Mouse (Mus musculus): ENCODE measurements at regions not wholly inside any gene's neighbourhood (a gene's known extent, or its start where the extent isn't known, plus 50 kb on each side); places are given as distances from the start of the nearest gene placed in this dataset.

- no peak overlapping the region for H3K4me2 ChIP-seq (replicated peaks; ENCODE audit: low read depth, low read length)
- no peak overlapping the region for H3K27ac ChIP-seq (ENCODE audit: low read length)
- no peak overlapping the region for H3K9ac ChIP-seq (replicated peaks; ENCODE audit: low read depth)
- H3K9me3 ChIP-seq (ENCODE audit: low read length) = no peaks in the 10 kb centered on the region
- DNase-seq (ENCODE audit: low spot score) (no peak), ATAC-seq (no peak)
- H3K27me3 ChIP-seq (replicated peaks; ENCODE audit: insufficient read depth, low read length) = no peaks in the 10 kb centered on the region
- H3K4me1 ChIP-seq (ENCODE audit: insufficient read depth, low read depth, low read length) = no peaks in the 10 kb centered on the region
- TF ChIP-seq EP300 (IDR thresholded peaks at IDR 0.05) = no peak
- TF ChIP-seq CTCF (IDR thresholded peaks at IDR 0.05) = no peak
- no peak overlapping the region for H3K4me3 ChIP-seq (ENCODE audit: low read depth, low read length)
- H3K36me3 ChIP-seq (ENCODE audit: insufficient read depth, low read length) = no peaks in the 10 kb centered on the region
- WGBS = 87% methylated on average over 1 of the region's 1 CpGs
Observed at GRCm38 (mm10) chr11:31477763-31478162, 107.9 kb upstream of the Stc2 start.

GRCm38 (mm10) chr11:31477104-31477503 is 107.2 kb upstream of the Stc2 start:
- H3K9me3 ChIP-seq (ENCODE audit: low read length) = no peaks in the 10 kb centered on the region
- 50% methylated on average over 3 of the region's 3 CpGs for WGBS
- H3K4me3 ChIP-seq (ENCODE audit: low read depth, low read length) = no peak overlapping the region
- no peak overlapping the region for H3K9ac ChIP-seq (replicated peaks; ENCODE audit: low read depth)
- TF ChIP-seq CTCF (IDR thresholded peaks at IDR 0.05) (no peak), EP300 (IDR thresholded peaks at IDR 0.05) (no peak)
- DNase-seq (ENCODE audit: low spot score) = no peak
- no peaks in the 10 kb centered on the region for H3K36me3 ChIP-seq (ENCODE audit: insufficient read depth, low read length)
- ATAC-seq = no peak
- H3K4me2 ChIP-seq (replicated peaks; ENCODE audit: low read depth, low read length) = no peak overlapping the region
- no peak overlapping the region for H3K27ac ChIP-seq (ENCODE audit: low read length)
- no peaks in the 10 kb centered on the region for H3K27me3 ChIP-seq (replicated peaks; ENCODE audit: insufficient read depth, low read length)
- no peaks in the 10 kb centered on the region for H3K4me1 ChIP-seq (ENCODE audit: insufficient read depth, low read depth, low read length)

DNA sequence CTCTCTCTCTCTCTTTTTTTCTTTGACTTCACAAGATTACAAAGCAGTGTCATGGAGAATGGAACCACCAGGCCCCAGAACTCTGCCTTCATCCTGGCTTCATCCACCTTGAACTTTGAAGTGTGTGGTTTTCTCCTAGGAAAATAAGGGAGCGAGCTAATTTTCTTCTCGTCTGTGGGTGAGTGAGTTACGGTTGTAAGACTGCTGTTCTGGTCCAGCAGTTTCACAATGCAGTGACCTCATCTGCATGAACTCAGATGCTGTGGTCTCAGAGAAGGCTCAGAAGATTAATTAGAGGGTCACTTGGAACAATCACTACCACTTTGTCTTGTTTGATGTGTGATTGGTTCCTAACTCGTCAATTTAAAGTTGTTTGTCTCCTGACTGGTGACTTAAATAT is 103.1 kb upstream of the Stc2 start:
- no peak overlapping the region for H3K4me2 ChIP-seq (replicated peaks; ENCODE audit: low read depth, low read length)
- no peak overlapping the region for H3K4me3 ChIP-seq (ENCODE audit: low read depth, low read length)
- H3K27ac ChIP-seq (ENCODE audit: low read length) = no peak overlapping the region
- H3K36me3 ChIP-seq (ENCODE audit: insufficient read depth, low read length) = no peaks in the 10 kb centered on the region
- no peak for TF ChIP-seq CTCF (IDR thresholded peaks at IDR 0.05)
- no peak for TF ChIP-seq EP300 (IDR thresholded peaks at IDR 0.05)
- H3K9ac ChIP-seq (replicated peaks; ENCODE audit: low read depth) = no peak overlapping the region
- H3K27me3 ChIP-seq (replicated peaks; ENCODE audit: insufficient read depth, low read length) = no peaks in the 10 kb centered on the region
- WGBS = 54% methylated on average over 4 of the region's 4 CpGs
- H3K4me1 ChIP-seq (ENCODE audit: insufficient read depth, low read depth, low read length) = no peaks in the 10 kb centered on the region
- ATAC-seq (no peak), DNase-seq (ENCODE audit: low spot score) (no peak)
- no peaks in the 10 kb centered on the region for H3K9me3 ChIP-seq (ENCODE audit: low read length)

DNA sequence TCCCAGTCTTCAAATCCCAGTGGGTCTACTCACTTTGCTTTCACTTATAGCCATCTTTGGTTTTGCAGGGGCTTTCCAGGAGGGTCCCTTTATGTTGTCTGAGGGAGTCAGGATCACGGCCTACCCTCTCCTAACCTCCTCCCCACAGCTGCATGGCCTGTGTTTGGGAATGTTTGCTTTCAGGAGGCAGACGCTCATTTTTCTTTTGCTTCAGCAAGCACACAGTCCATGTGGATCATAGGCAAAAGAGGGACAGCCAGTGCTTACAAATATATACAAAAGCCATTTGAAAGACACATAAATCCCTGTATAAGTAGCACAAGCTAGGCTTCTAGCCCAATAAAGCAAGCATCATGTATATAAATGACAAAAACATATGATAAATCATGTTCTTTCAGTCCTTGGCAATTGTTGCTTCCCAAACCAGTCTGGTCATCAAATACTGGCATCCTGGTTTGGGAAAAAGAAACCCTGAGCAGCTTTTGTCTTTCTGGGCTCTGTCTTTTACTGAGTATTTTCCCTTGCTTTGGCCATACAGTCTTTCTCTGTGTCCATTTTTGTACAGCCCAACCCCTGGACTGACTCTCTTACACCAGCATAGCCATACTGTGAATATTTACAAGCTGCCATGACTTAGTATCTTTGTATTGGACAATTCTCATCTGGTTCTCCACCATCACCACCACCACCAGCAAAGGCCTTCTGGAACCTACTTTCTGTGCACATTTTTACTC is 101.0 kb upstream of the Stc2 start:
- H3K4me3 ChIP-seq (ENCODE audit: low read depth, low read length) = no peak overlapping the region
- no peak overlapping the region for H3K9ac ChIP-seq (replicated peaks; ENCODE audit: low read depth)
- no peaks in the 10 kb centered on the region for H3K36me3 ChIP-seq (ENCODE audit: insufficient read depth, low read length)
- DNase-seq (ENCODE audit: low spot score) (no peak), ATAC-seq (no peak)
- WGBS = 25% methylated on average over 2 of the region's 2 CpGs
- H3K4me2 ChIP-seq (replicated peaks; ENCODE audit: low read depth, low read length) = no peak overlapping the region
- no peak overlapping the region for H3K27ac ChIP-seq (ENCODE audit: low read length)
- H3K27me3 ChIP-seq (replicated peaks; ENCODE audit: insufficient read depth, low read length) = no peaks in the 10 kb centered on the region
- no peaks in the 10 kb centered on the region for H3K4me1 ChIP-seq (ENCODE audit: insufficient read depth, low read depth, low read length)
- TF ChIP-seq CTCF (IDR thresholded peaks at IDR 0.05) (no peak), EP300 (IDR thresholded peaks at IDR 0.05) (no peak)
- no peaks in the 10 kb centered on the region for H3K9me3 ChIP-seq (ENCODE audit: low read length)

GRCm38 (mm10) chr11:31464844-31465243 is 95.0 kb upstream of the Stc2 start:
- Histone ChIP-seq H3K4me2 (replicated peaks; ENCODE audit: low read depth, low read length) (no peak overlapping the region), H3K27me3 (replicated peaks; ENCODE audit: insufficient read depth, low read length) (no peaks in the 10 kb centered on the region), H3K4me3 (ENCODE audit: low read depth, low read length) (no peak overlapping the region), H3K9ac (replicated peaks; ENCODE audit: low read depth) (no peak overlapping the region), H3K36me3 (ENCODE audit: insufficient read depth, low read length) (no peaks in the 10 kb centered on the region), H3K9me3 (ENCODE audit: low read length) (no peaks in the 10 kb centered on the region), H3K27ac (ENCODE audit: low read length) (no peak overlapping the region), H3K4me1 (ENCODE audit: insufficient read depth, low read depth, low read length) (no peaks in the 10 kb centered on the region)
- ATAC-seq (peak; percentile 59), DNase-seq (ENCODE audit: low spot score) (peak; percentile 27)
- TF ChIP-seq CTCF (IDR thresholded peaks at IDR 0.05) = no peak
- no peak for TF ChIP-seq EP300 (IDR thresholded peaks at IDR 0.05)
- WGBS = 79% methylated on average over 1 of the region's 1 CpGs

GRCm38 (mm10) chr11:31462440-31462839 is 92.6 kb upstream of the Stc2 start:
- Histone ChIP-seq H3K27ac (ENCODE audit: low read length) (no peak overlapping the region), H3K4me2 (replicated peaks; ENCODE audit: low read depth, low read length) (no peak overlapping the region), H3K9me3 (ENCODE audit: low read length) (no peaks in the 10 kb centered on the region), H3K36me3 (ENCODE audit: insufficient read depth, low read length) (no peaks in the 10 kb centered on the region), H3K27me3 (replicated peaks; ENCODE audit: insufficient read depth, low read length) (no peaks in the 10 kb centered on the region), H3K9ac (replicated peaks; ENCODE audit: low read depth) (no peak overlapping the region), H3K4me3 (ENCODE audit: low read depth, low read length) (no peak overlapping the region), H3K4me1 (ENCODE audit: insufficient read depth, low read depth, low read length) (no peaks in the 10 kb centered on the region)
- ATAC-seq (no peak), DNase-seq (ENCODE audit: low spot score) (no peak)
- no peak for TF ChIP-seq CTCF (IDR thresholded peaks at IDR 0.05)
- no peak for TF ChIP-seq EP300 (IDR thresholded peaks at IDR 0.05)

DNA sequence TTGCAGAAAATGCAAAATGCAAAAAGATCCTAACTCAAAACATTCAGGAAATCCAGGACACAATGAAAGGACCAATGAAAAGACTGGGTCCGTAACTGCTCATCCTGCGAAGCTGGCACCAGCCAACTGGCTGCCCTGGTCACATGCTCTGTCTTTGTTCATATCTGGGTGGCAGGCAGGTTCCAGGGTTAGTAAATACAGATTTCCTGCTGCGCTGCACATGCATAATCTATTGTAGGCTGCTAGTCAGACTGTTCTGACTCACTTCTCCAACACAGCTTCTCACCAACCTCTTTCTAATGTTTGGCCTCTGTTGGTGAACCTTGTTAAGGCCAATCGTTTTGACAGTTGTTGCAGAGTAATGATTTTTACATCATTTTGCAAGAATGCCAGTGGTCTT is 92.0 kb upstream of the Stc2 start:
- TF ChIP-seq CTCF (IDR thresholded peaks at IDR 0.05) (no peak), EP300 (IDR thresholded peaks at IDR 0.05) (no peak)
- no peak overlapping the region for H3K4me2 ChIP-seq (replicated peaks; ENCODE audit: low read depth, low read length)
- H3K4me1 ChIP-seq (ENCODE audit: insufficient read depth, low read depth, low read length) = no peaks in the 10 kb centered on the region
- no peak for ATAC-seq
- no peaks in the 10 kb centered on the region for H3K36me3 ChIP-seq (ENCODE audit: insufficient read depth, low read length)
- no peaks in the 10 kb centered on the region for H3K9me3 ChIP-seq (ENCODE audit: low read length)
- H3K27ac ChIP-seq (ENCODE audit: low read length) = no peak overlapping the region
- 71% methylated on average over 4 of the region's 4 CpGs for WGBS
- DNase-seq (ENCODE audit: low spot score) = no peak
- H3K27me3 ChIP-seq (replicated peaks; ENCODE audit: insufficient read depth, low read length) = no peaks in the 10 kb centered on the region
- H3K9ac ChIP-seq (replicated peaks; ENCODE audit: low read depth) = no peak overlapping the region
- H3K4me3 ChIP-seq (ENCODE audit: low read depth, low read length) = no peak overlapping the region
